Mouse (Mus musculus): ENCODE measurements at regions not wholly inside any gene's neighbourhood (a gene's known extent, or its start where the extent isn't known, plus 50 kb on each side); places are given as distances from the start of the nearest gene placed in this dataset.

GRCm38 (mm10) chr13:52061454-52061853 is 215.0 kb downstream of the Gadd45g start:
- Histone ChIP-seq H3K4me2 (ENCODE audit: low read depth) (no peak overlapping the region), H3K9ac (ENCODE audit: low read length) (no peak overlapping the region), H3K9me3 (ENCODE audit: control insufficient read depth, low read length) (no peaks in the 10 kb centered on the region), H3K27ac (ENCODE audit: low read depth, low read length) (no peak overlapping the region), H3K4me3 (ENCODE audit: low read depth, low read length) (no peak overlapping the region), H3K4me1 (ENCODE audit: control insufficient read depth, insufficient read depth, low read length) (peaks cover 4% of the 10 kb centered on the region; the same call in 1 of the 2 replicates), H3K36me3 (ENCODE audit: control insufficient read depth, insufficient read depth, low read length) (no peaks in the 10 kb centered on the region; the same call in 1 of the 2 replicates), H3K27me3 (ENCODE audit: control insufficient read depth, insufficient read depth, low read length) (no peaks in the 10 kb centered on the region)
- ATAC-seq (ENCODE audit: insufficient read depth, low FRiP score, low TSS enrichment) (no peak), DNase-seq (ENCODE audit: low spot score) (no peak)

GRCm38 (mm10) chr13:52061881-52062280 is 215.4 kb downstream of the Gadd45g start:
- Histone ChIP-seq H3K9me3 (ENCODE audit: control insufficient read depth, low read length) (no peaks in the 10 kb centered on the region), H3K4me2 (ENCODE audit: low read depth) (no peak overlapping the region), H3K4me1 (ENCODE audit: control insufficient read depth, insufficient read depth, low read length) (peaks cover 4% of the 10 kb centered on the region; the same call in 1 of the 2 replicates), H3K9ac (ENCODE audit: low read length) (no peak overlapping the region), H3K27me3 (ENCODE audit: control insufficient read depth, insufficient read depth, low read length) (no peaks in the 10 kb centered on the region), H3K36me3 (ENCODE audit: control insufficient read depth, insufficient read depth, low read length) (no peaks in the 10 kb centered on the region; the same call in 1 of the 2 replicates), H3K27ac (ENCODE audit: low read depth, low read length) (no peak overlapping the region), H3K4me3 (ENCODE audit: low read depth, low read length) (no peak overlapping the region)
- WGBS: 80% methylated on average over 4 of the region's 4 CpGs
- DNase-seq (ENCODE audit: low spot score): no peak
- no peak for ATAC-seq (ENCODE audit: insufficient read depth, low FRiP score, low TSS enrichment)

GRCm38 (mm10) chr13:52062576-52062975 is 216.1 kb downstream of the Gadd45g start:
- Histone ChIP-seq H3K27ac (ENCODE audit: low read depth, low read length) (no peak overlapping the region), H3K4me3 (ENCODE audit: low read depth, low read length) (no peak overlapping the region), H3K9ac (ENCODE audit: low read length) (no peak overlapping the region), H3K4me1 (ENCODE audit: control insufficient read depth, insufficient read depth, low read length) (peaks cover 4% of the 10 kb centered on the region; the same call in 1 of the 2 replicates), H3K9me3 (ENCODE audit: control insufficient read depth, low read length) (no peaks in the 10 kb centered on the region), H3K4me2 (ENCODE audit: low read depth) (no peak overlapping the region), H3K27me3 (ENCODE audit: control insufficient read depth, insufficient read depth, low read length) (no peaks in the 10 kb centered on the region), H3K36me3 (ENCODE audit: control insufficient read depth, insufficient read depth, low read length) (no peaks in the 10 kb centered on the region; the same call in 1 of the 2 replicates)
- DNase-seq (ENCODE audit: low spot score): no peak
- no peak for ATAC-seq (ENCODE audit: insufficient read depth, low FRiP score, low TSS enrichment)
- WGBS: 92% methylated on average over 1 of the region's 1 CpGs

- Histone ChIP-seq H3K4me3 (ENCODE audit: low read depth, low read length) (no peak overlapping the region), H3K27ac (ENCODE audit: low read depth, low read length) (no peak overlapping the region), H3K9ac (ENCODE audit: low read length) (no peak overlapping the region), H3K4me1 (ENCODE audit: control insufficient read depth, insufficient read depth, low read length) (peaks cover 3% of the 10 kb centered on the region; the same call in 1 of the 2 replicates), H3K36me3 (ENCODE audit: control insufficient read depth, insufficient read depth, low read length) (no peaks in the 10 kb centered on the region; the same call in 1 of the 2 replicates), H3K9me3 (ENCODE audit: control insufficient read depth, low read length) (no peaks in the 10 kb centered on the region), H3K4me2 (ENCODE audit: low read depth) (no peak overlapping the region), H3K27me3 (ENCODE audit: control insufficient read depth, insufficient read depth, low read length) (no peaks in the 10 kb centered on the region)
- DNase-seq (ENCODE audit: low spot score) (no peak), ATAC-seq (ENCODE audit: insufficient read depth, low FRiP score, low TSS enrichment) (no peak)
- WGBS: 80% methylated on average over 5 of the region's 5 CpGs
Observed at GRCm38 (mm10) chr13:52065274-52065673, 218.8 kb downstream of the Gadd45g start.

GRCm38 (mm10) chr13:52065720-52066119 is 219.2 kb downstream of the Gadd45g start:
- Histone ChIP-seq H3K36me3 (ENCODE audit: control insufficient read depth, insufficient read depth, low read length) (no peaks in the 10 kb centered on the region; the same call in 1 of the 2 replicates), H3K4me1 (ENCODE audit: control insufficient read depth, insufficient read depth, low read length) (no peaks in the 10 kb centered on the region), H3K27me3 (ENCODE audit: control insufficient read depth, insufficient read depth, low read length) (no peaks in the 10 kb centered on the region), H3K9me3 (ENCODE audit: control insufficient read depth, low read length) (no peaks in the 10 kb centered on the region), H3K27ac (ENCODE audit: low read depth, low read length) (no peak overlapping the region), H3K4me2 (ENCODE audit: low read depth) (no peak overlapping the region), H3K4me3 (ENCODE audit: low read depth, low read length) (no peak overlapping the region), H3K9ac (ENCODE audit: low read length) (no peak overlapping the region)
- 74% methylated on average over 6 of the region's 6 CpGs for WGBS
- DNase-seq (ENCODE audit: low spot score) (no peak), ATAC-seq (ENCODE audit: insufficient read depth, low FRiP score, low TSS enrichment) (no peak)

- ATAC-seq (ENCODE audit: insufficient read depth, low FRiP score, low TSS enrichment): no peak
- H3K27ac ChIP-seq (ENCODE audit: low read depth, low read length): no peak overlapping the region
Observed at GRCm38 (mm10) chr13:52067048-52067447, 220.6 kb downstream of the Gadd45g start.

GRCm38 (mm10) chr13:52068886-52069439 is 222.5 kb downstream of the Gadd45g start:
- Histone ChIP-seq H3K9me3 (ENCODE audit: control insufficient read depth, low read length) (no peaks in the 10 kb centered on the region), H3K27ac (ENCODE audit: low read depth, low read length) (no peak overlapping the region), H3K27me3 (ENCODE audit: control insufficient read depth, insufficient read depth, low read length) (no peaks in the 10 kb centered on the region), H3K36me3 (ENCODE audit: control insufficient read depth, insufficient read depth, low read length) (no peaks in the 10 kb centered on the region; the same call in 1 of the 2 replicates), H3K9ac (ENCODE audit: low read length) (no peak overlapping the region), H3K4me3 (ENCODE audit: low read depth, low read length) (no peak overlapping the region), H3K4me2 (ENCODE audit: low read depth) (no peak overlapping the region), H3K4me1 (ENCODE audit: control insufficient read depth, insufficient read depth, low read length) (no peaks in the 10 kb centered on the region)
- ATAC-seq (ENCODE audit: insufficient read depth, low FRiP score, low TSS enrichment) (no peak), DNase-seq (ENCODE audit: low spot score) (no peak)
- WGBS: 77% methylated on average over 6 of the region's 6 CpGs

More at GRCm38 (mm10) chr13:52067048-52067447, 220.6 kb downstream of the Gadd45g start:
- no peaks in the 10 kb centered on the region for H3K27me3 ChIP-seq (ENCODE audit: control insufficient read depth, insufficient read depth, low read length)
- H3K4me1 ChIP-seq (ENCODE audit: control insufficient read depth, insufficient read depth, low read length): no peaks in the 10 kb centered on the region
- DNase-seq (ENCODE audit: low spot score): no peak
- H3K4me3 ChIP-seq (ENCODE audit: low read depth, low read length): no peak overlapping the region
- no peak overlapping the region for H3K9ac ChIP-seq (ENCODE audit: low read length)
- no peak overlapping the region for H3K4me2 ChIP-seq (ENCODE audit: low read depth)
- no peaks in the 10 kb centered on the region; the same call in 1 of the 2 replicates for H3K36me3 ChIP-seq (ENCODE audit: control insufficient read depth, insufficient read depth, low read length)
- H3K9me3 ChIP-seq (ENCODE audit: control insufficient read depth, low read length): no peaks in the 10 kb centered on the region
- WGBS: 74% methylated on average over 4 of the region's 4 CpGs

GRCm38 (mm10) chr13:52069714-52070113 is 223.2 kb downstream of the Gadd45g start:
- no peak overlapping the region for H3K9ac ChIP-seq (ENCODE audit: low read length)
- H3K27ac ChIP-seq (ENCODE audit: low read depth, low read length): no peak overlapping the region
- H3K4me1 ChIP-seq (ENCODE audit: control insufficient read depth, insufficient read depth, low read length): no peaks in the 10 kb centered on the region
- 65% methylated on average over 3 of the region's 3 CpGs for WGBS
- H3K27me3 ChIP-seq (ENCODE audit: control insufficient read depth, insufficient read depth, low read length): no peaks in the 10 kb centered on the region
- no peak for DNase-seq (ENCODE audit: low spot score)
- H3K36me3 ChIP-seq (ENCODE audit: control insufficient read depth, insufficient read depth, low read length): no peaks in the 10 kb centered on the region; the same call in 1 of the 2 replicates
- H3K4me3 ChIP-seq (ENCODE audit: low read depth, low read length): no peak overlapping the region
- ATAC-seq (ENCODE audit: insufficient read depth, low FRiP score, low TSS enrichment): no peak
- H3K4me2 ChIP-seq (ENCODE audit: low read depth): no peak overlapping the region
- no peaks in the 10 kb centered on the region for H3K9me3 ChIP-seq (ENCODE audit: control insufficient read depth, low read length)
